Comparison of ENCODE assay signal across 25 mouse cellular contexts in the genomic region with DNA sequence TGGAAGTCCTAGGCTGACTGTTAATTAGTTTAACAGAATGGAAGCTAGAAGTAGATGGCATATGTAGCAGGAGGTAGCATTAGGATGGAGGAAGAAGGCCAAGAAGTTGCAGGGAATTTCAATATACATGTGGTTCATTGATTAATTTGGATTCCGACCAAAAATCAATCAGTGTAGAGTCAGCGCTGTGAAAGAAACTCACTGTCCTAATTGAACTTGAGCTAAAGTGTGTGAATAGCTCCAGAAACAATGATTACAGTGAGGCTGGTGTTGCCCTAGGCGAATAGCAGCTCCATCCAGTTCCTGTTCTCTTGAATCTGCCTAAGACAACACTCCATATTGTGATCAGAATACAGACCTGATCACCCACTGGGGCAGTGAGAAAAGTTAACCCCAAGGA.
DNase-seq lines count a peak whose midpoint lies in the region; ATAC-seq and TF ChIP-seq lines count a peak whose summit lies in the region.
"Had no signal": no experiment of that assay in that cellular context is flagged by ENCODE, and none has a peak within 500 bp of the region (broad histone marks: within the 10 kb centered on the region; RNA-seq: fewer than 3 reads in every experiment).

No protein-coding gene starts in this region.

- TF ChIP-seq POLR2A in brain, embryonic 14.5 days (IDR thresholded peaks at IDR 0.05; ENCODE audit: borderline replicate concordance, extremely low read depth, insufficient read depth, insufficient read length, poor library complexity, severe bottlenecking): no peak

- H3K4me3 ChIP-seq in forebrain, embryonic 13.5 days: no peak overlapping the region
- H3K4me3 ChIP-seq in forebrain, embryonic 11.5 days (ENCODE audit: low read depth, low read length): no peak overlapping the region
- no peak overlapping the region for H3K4me3 ChIP-seq in midbrain, embryonic 15.5 days
- H3K4me3 ChIP-seq in midbrain, embryonic 11.5 days (ENCODE audit: low read depth, low read length): no peak overlapping the region
- H3K4me3 ChIP-seq in hindbrain, postnatal 0 days (ENCODE audit: low read length): no peak overlapping the region
- H3K4me3 ChIP-seq in gastrocnemius, adult 2 months: no peak overlapping the region
- H3K4me3 ChIP-seq: embryonic facial prominence, embryonic 12.5 days; heart, embryonic 15.5 days; limb, embryonic 13.5 days; liver, embryonic 12.5 days had no signal

- H3K9ac ChIP-seq in forebrain, embryonic 13.5 days: no peak overlapping the region
- no peak overlapping the region for H3K9ac ChIP-seq in forebrain, embryonic 11.5 days (ENCODE audit: low read length)
- H3K9ac ChIP-seq in midbrain, embryonic 15.5 days: no peak overlapping the region
- H3K9ac ChIP-seq in midbrain, embryonic 11.5 days (ENCODE audit: low read length): no peak overlapping the region
- no peak overlapping the region for H3K9ac ChIP-seq in hindbrain, postnatal 0 days (replicated peaks; ENCODE audit: low read length)
- H3K9ac ChIP-seq: embryonic facial prominence, embryonic 12.5 days; heart, embryonic 15.5 days; limb, embryonic 13.5 days; liver, embryonic 12.5 days had no signal

- peak; percentile 92 for ATAC-seq in forebrain, embryonic 13.5 days
- no peak for ATAC-seq in forebrain, embryonic 11.5 days (replicated peaks; ENCODE audit: low FRiP score)
- ATAC-seq in midbrain, embryonic 15.5 days (replicated peaks): peak; percentile 37; the same call in 1 of the 2 replicates
- ATAC-seq in midbrain, embryonic 11.5 days (ENCODE audit: low FRiP score): no peak
- ATAC-seq in hindbrain, postnatal 0 days: peak; percentile 88
- ATAC-seq: CD4-positive, CD25-positive, alpha-beta regulatory T cell, adult 4 months; liver, embryonic 12.5 days had no signal

- no peak overlapping the region for H3K4me2 ChIP-seq in forebrain, embryonic 13.5 days
- no peak overlapping the region for H3K4me2 ChIP-seq in forebrain, embryonic 11.5 days (ENCODE audit: low read depth, low read length, severe bottlenecking)
- H3K4me2 ChIP-seq in midbrain, embryonic 15.5 days: no peak overlapping the region
- H3K4me2 ChIP-seq in midbrain, embryonic 11.5 days: no peak overlapping the region
- no peak overlapping the region for H3K4me2 ChIP-seq in hindbrain, postnatal 0 days (ENCODE audit: low read depth, low read length)
- H3K4me2 ChIP-seq: embryonic facial prominence, embryonic 12.5 days; heart, embryonic 15.5 days; limb, embryonic 13.5 days; liver, embryonic 12.5 days had no signal

- WGBS in forebrain, embryonic 13.5 days: 56% methylated on average over 3 of the region's 3 CpGs
- WGBS in forebrain, embryonic 11.5 days: 70% methylated on average over 3 of the region's 3 CpGs
- WGBS in midbrain, embryonic 15.5 days: 67% methylated on average over 3 of the region's 3 CpGs
- 88% methylated on average over 3 of the region's 3 CpGs for WGBS in midbrain, embryonic 11.5 days
- 68% methylated on average over 3 of the region's 3 CpGs for WGBS in hindbrain, postnatal 0 days

- H3K27me3 ChIP-seq in forebrain, embryonic 13.5 days: no peaks in the 10 kb centered on the region
- H3K27me3 ChIP-seq in forebrain, embryonic 11.5 days (ENCODE audit: control insufficient read depth, insufficient read depth, low read length): no peaks in the 10 kb centered on the region
- no peaks in the 10 kb centered on the region for H3K27me3 ChIP-seq in midbrain, embryonic 15.5 days (replicated peaks)
- H3K27me3 ChIP-seq in midbrain, embryonic 11.5 days (ENCODE audit: control insufficient read depth, insufficient read depth, low read length): no peaks in the 10 kb centered on the region
- no peaks in the 10 kb centered on the region for H3K27me3 ChIP-seq in hindbrain, postnatal 0 days (ENCODE audit: insufficient read depth, low read length)
- H3K27me3 ChIP-seq: embryonic facial prominence, embryonic 12.5 days; heart, embryonic 15.5 days; limb, embryonic 13.5 days; liver, embryonic 12.5 days had no signal

- H3K36me3 ChIP-seq in forebrain, embryonic 13.5 days (ENCODE audit: poor library complexity, severe bottlenecking): no peaks in the 10 kb centered on the region
- H3K36me3 ChIP-seq in forebrain, embryonic 11.5 days (ENCODE audit: control insufficient read depth, insufficient read depth, low read length): no peaks in the 10 kb centered on the region
- H3K36me3 ChIP-seq in midbrain, embryonic 15.5 days (replicated peaks): no peaks in the 10 kb centered on the region
- no peaks in the 10 kb centered on the region for H3K36me3 ChIP-seq in midbrain, embryonic 11.5 days (ENCODE audit: control insufficient read depth, insufficient read depth, low read length)
- H3K36me3 ChIP-seq in hindbrain, postnatal 0 days (ENCODE audit: insufficient read depth, low read length): no peaks in the 10 kb centered on the region
- H3K36me3 ChIP-seq: embryonic facial prominence, embryonic 12.5 days; heart, embryonic 15.5 days; limb, embryonic 13.5 days; liver, embryonic 12.5 days had no signal

- no peak for TF ChIP-seq CTCF in brain, embryonic 14.5 days (IDR thresholded peaks at IDR 0.05; ENCODE audit: borderline replicate concordance, extremely low read depth, insufficient read depth, insufficient read length)
- no peak for TF ChIP-seq CTCF in hindbrain, postnatal 0 days (IDR thresholded peaks at IDR 0.05; ENCODE audit: low read depth)
- no peak for TF ChIP-seq CTCF in gastrocnemius, adult 2 months (IDR thresholded peaks at IDR 0.05)

- H3K9me3 ChIP-seq in forebrain, embryonic 13.5 days (replicated peaks): no peaks in the 10 kb centered on the region
- H3K9me3 ChIP-seq in forebrain, embryonic 11.5 days (ENCODE audit: control insufficient read depth, low read length): no peaks in the 10 kb centered on the region
- no peaks in the 10 kb centered on the region for H3K9me3 ChIP-seq in midbrain, embryonic 15.5 days
- no peaks in the 10 kb centered on the region for H3K9me3 ChIP-seq in midbrain, embryonic 11.5 days (ENCODE audit: control insufficient read depth, low read length)
- H3K9me3 ChIP-seq in hindbrain, postnatal 0 days (ENCODE audit: low read length): no peaks in the 10 kb centered on the region
- H3K9me3 ChIP-seq: embryonic facial prominence, embryonic 12.5 days; heart, embryonic 15.5 days; limb, embryonic 13.5 days; liver, embryonic 12.5 days had no signal

- intact Hi-C loops in gastrocnemius, adult 2 months (cut with DNase I): no loop called here

- DNase-seq in forebrain, embryonic 11.5 days (ENCODE audit: low spot score): no peak
- no peak for DNase-seq in midbrain, embryonic 11.5 days (ENCODE audit: low spot score, missing footprints)
- DNase-seq in brain, embryonic 14.5 days (ENCODE audit: low read depth): peak; percentile 87
- peak; percentile 48 for DNase-seq in hindbrain, postnatal 0 days (ENCODE audit: low spot score)
- DNase-seq in layer of hippocampus, adult 9-10 months (ENCODE audit: low spot score): no peak
- DNase-seq in gastrocnemius, adult 2 months: no peak
- DNase-seq: adrenal gland, adult 2 months; cerebellum, adult 11-12 months; heart, postnatal 36 days; kidney, adult 8-10 months; kidney, postnatal 10 days; layer of hippocampus, postnatal 36 days; lung, adult 18-20 months; lung, postnatal 10 days; right cerebral cortex, postnatal 14 days; thymus, adult 2 months; thymus, postnatal 4 days had no signal

- H3K4me1 ChIP-seq in forebrain, embryonic 13.5 days: peaks cover 4% of the 10 kb centered on the region; the same call in 1 of the 2 replicates
- no peaks in the 10 kb centered on the region for H3K4me1 ChIP-seq in forebrain, embryonic 11.5 days (replicated peaks; ENCODE audit: control insufficient read depth, insufficient read depth, low read length)
- H3K4me1 ChIP-seq in midbrain, embryonic 15.5 days: no peaks in the 10 kb centered on the region
- no peaks in the 10 kb centered on the region for H3K4me1 ChIP-seq in midbrain, embryonic 11.5 days (ENCODE audit: control insufficient read depth, insufficient read depth, low read length)
- H3K4me1 ChIP-seq in hindbrain, postnatal 0 days (ENCODE audit: insufficient read depth, low read length): no peaks in the 10 kb centered on the region
- H3K4me1 ChIP-seq: embryonic facial prominence, embryonic 12.5 days; heart, embryonic 15.5 days; limb, embryonic 13.5 days; liver, embryonic 12.5 days had no signal

- H3K27ac ChIP-seq in forebrain, embryonic 13.5 days: no peak overlapping the region
- H3K27ac ChIP-seq in forebrain, embryonic 11.5 days (ENCODE audit: low read depth, low read length): no peak overlapping the region
- no peak overlapping the region for H3K27ac ChIP-seq in midbrain, embryonic 15.5 days
- no peak overlapping the region for H3K27ac ChIP-seq in midbrain, embryonic 11.5 days (ENCODE audit: low read depth, low read length)
- no peak overlapping the region for H3K27ac ChIP-seq in hindbrain, postnatal 0 days
- H3K27ac ChIP-seq in gastrocnemius, adult 2 months: no peak overlapping the region
- H3K27ac ChIP-seq: embryonic facial prominence, embryonic 12.5 days; heart, embryonic 15.5 days; limb, embryonic 13.5 days; liver, embryonic 12.5 days; stomach, postnatal 0 days had no signal

Comparison
In these comparisons a context has a peak if more than half of its experiments do, and no peak if none do; other contexts are left out.
1. ATAC-seq: peak in forebrain, embryonic 13.5 days (single experiment), midbrain, embryonic 15.5 days (single experiment) and hindbrain, postnatal 0 days (single experiment); none in forebrain, embryonic 11.5 days (single experiment) and midbrain, embryonic 11.5 days (single experiment).
2. DNase-seq: peak in brain, embryonic 14.5 days (single experiment) and hindbrain, postnatal 0 days (single experiment); none in forebrain, embryonic 11.5 days (single experiment), midbrain, embryonic 11.5 days (single experiment), layer of hippocampus, adult 9-10 months (single experiment) and gastrocnemius, adult 2 months (single experiment).